Mouse (Mus musculus): ENCODE measurements at regions not wholly inside any gene's neighbourhood (a gene's known extent, or its start where the extent isn't known, plus 50 kb on each side); places are given as distances from the start of the nearest gene placed in this dataset.

- TF ChIP-seq SIN3A (IDR thresholded peaks at IDR 0.05; ENCODE audit: low read length) (no peak), ZC3H11A (IDR thresholded peaks at IDR 0.05; ENCODE audit: low read depth, low read length) (no peak)
These were observed 69.0 kb upstream of the Tigd2 start for GRCm38 (mm10) chr6:59139702-59140101.

All from CH12.LX (cell line).